ENCODE assay signal across 17 mouse cellular contexts in genomic region chr3:153267397-153267796, GRCm38 (mm10).
A peak's percentile ranks its signal among the peaks of the same experiment; 100 is the strongest.
DNase-seq lines count a peak whose midpoint lies in the region; ATAC-seq and TF ChIP-seq lines count a peak whose summit lies in the region.
"Had no signal": no experiment of that assay in that cellular context is flagged by ENCODE, and none has a peak within 500 bp of the region (broad histone marks: within the 10 kb centered on the region; RNA-seq: fewer than 3 reads in every experiment).

No protein-coding gene starts in this region.

- no peak overlapping the region for H3K27ac ChIP-seq in lung, embryonic 14.5 days (ENCODE audit: low read depth)
- H3K27ac ChIP-seq: embryonic facial prominence, embryonic 13.5 days; stomach, embryonic 15.5 days had no signal

- DNase-seq in lung, embryonic 14.5 days: peak; percentile 86
- no peak for DNase-seq in lung, postnatal 25 days (ENCODE audit: low spot score)
- DNase-seq in ES-CJ7 (ENCODE audit: low read depth, low spot score): peak; percentile 59
- DNase-seq in c-Kit-positive CD71-negative TER-119-negative erythroid progenitor cells, embryonic 14.5 days (ENCODE audit: low read depth): peak; percentile 29
- no peak for DNase-seq in spleen, adult 18-20 months
- DNase-seq in urinary bladder, adult 18-20 months (ENCODE audit: low spot score in 2 of 2): no peak
- DNase-seq: cerebellum, postnatal 10 days; gastrocnemius, postnatal 14 days; kidney, adult 2 months; kidney, postnatal 36 days; lung, adult 18-20 months; right cerebral cortex, adult 18-20 months; thymus, adult 2 months had no signal

- ATAC-seq in lung, embryonic 14.5 days (ENCODE audit: insufficient read depth): no peak

- no peaks in the 10 kb centered on the region for H3K36me3 ChIP-seq in lung, embryonic 14.5 days (ENCODE audit: insufficient read depth)
- H3K36me3 ChIP-seq in myocyte (ENCODE audit: control insufficient read depth, insufficient read depth): no peaks in the 10 kb centered on the region
- H3K36me3 ChIP-seq: embryonic facial prominence, embryonic 13.5 days; stomach, embryonic 15.5 days had no signal

- no peak overlapping the region for H3K4me2 ChIP-seq in lung, embryonic 14.5 days
- no peak overlapping the region for H3K4me2 ChIP-seq in myocyte (ENCODE audit: low read depth)
- H3K4me2 ChIP-seq: embryonic facial prominence, embryonic 13.5 days; stomach, embryonic 15.5 days had no signal

- TF ChIP-seq POLR2A in myocyte (IDR thresholded peaks at IDR 0.05; ENCODE audit: insufficient read length, low read depth): no peak

- H3K4me3 ChIP-seq in lung, embryonic 14.5 days (ENCODE audit: low read depth, low read length): no peak overlapping the region
- no peak overlapping the region for H3K4me3 ChIP-seq in myocyte
- H3K4me3 ChIP-seq: embryonic facial prominence, embryonic 13.5 days; megakaryocyte, embryonic 14.5 days; stomach, embryonic 15.5 days had no signal

- no peak overlapping the region for H3K9ac ChIP-seq in lung, embryonic 14.5 days
- H3K9ac ChIP-seq: embryonic facial prominence, embryonic 13.5 days; stomach, embryonic 15.5 days had no signal

- WGBS in lung, embryonic 14.5 days: 41% methylated on average over 8 of the region's 8 CpGs

- no peaks in the 10 kb centered on the region for H3K9me3 ChIP-seq in lung, embryonic 14.5 days (ENCODE audit: low read depth, low read length)
- H3K9me3 ChIP-seq: embryonic facial prominence, embryonic 13.5 days; megakaryocyte, embryonic 14.5 days; stomach, embryonic 15.5 days had no signal

- no peaks in the 10 kb centered on the region for H3K27me3 ChIP-seq in lung, embryonic 14.5 days (ENCODE audit: insufficient read depth, low read length)
- H3K27me3 ChIP-seq in myocyte (ENCODE audit: control insufficient read depth, insufficient read depth, insufficient read length): no peaks in the 10 kb centered on the region
- H3K27me3 ChIP-seq: embryonic facial prominence, embryonic 13.5 days; megakaryocyte, embryonic 14.5 days; stomach, embryonic 15.5 days had no signal

- no peak for TF ChIP-seq CTCF in lung, embryonic 14.5 days (IDR thresholded peaks at IDR 0.05; ENCODE audit: low read depth)

- no peaks in the 10 kb centered on the region for H3K79me2 ChIP-seq in myocyte (ENCODE audit: control insufficient read depth, insufficient read depth)

- H3K4me1 ChIP-seq in lung, embryonic 14.5 days (ENCODE audit: insufficient read depth): no peaks in the 10 kb centered on the region
- H3K4me1 ChIP-seq: megakaryocyte, embryonic 14.5 days; stomach, embryonic 15.5 days had no signal

- H3ac ChIP-seq in myocyte (ENCODE audit: control insufficient read depth, insufficient read length): no peak overlapping the region

TF ChIP-seq in myocyte, 11 proteins besides CTCF, POLR2A, EP300 and RAD21:
- TF ChIP-seq MYOD1 (IDR thresholded peaks at IDR 0.05; ENCODE audit: control insufficient read depth in 1 of 3, insufficient read length in 2 of 3, low read depth in 2 of 3) (no peak), REST (IDR thresholded peaks at IDR 0.05; ENCODE audit: insufficient read depth, insufficient read length) (peak; percentile 83)

Comparison
In these comparisons a context has a peak if more than half of its experiments do, and no peak if none do; other contexts are left out.
1. DNase-seq: peak in lung, embryonic 14.5 days (single experiment), ES-CJ7 (single experiment) and c-Kit-positive CD71-negative TER-119-negative erythroid progenitor cells, embryonic 14.5 days (single experiment); none in lung, postnatal 25 days (single experiment), spleen, adult 18-20 months (0 of 2) and urinary bladder, adult 18-20 months (0 of 2).